Mouse (Mus musculus): ENCODE data around the gene Msln. TPM values are rescaled to one million over a fixed set of nuclear protein-coding genes. Genes with fewer than 3 reads are reported as not detected.

Msln gene
- total and polyA plus RNA-seq, 3 experiments: not detected

DNA sequence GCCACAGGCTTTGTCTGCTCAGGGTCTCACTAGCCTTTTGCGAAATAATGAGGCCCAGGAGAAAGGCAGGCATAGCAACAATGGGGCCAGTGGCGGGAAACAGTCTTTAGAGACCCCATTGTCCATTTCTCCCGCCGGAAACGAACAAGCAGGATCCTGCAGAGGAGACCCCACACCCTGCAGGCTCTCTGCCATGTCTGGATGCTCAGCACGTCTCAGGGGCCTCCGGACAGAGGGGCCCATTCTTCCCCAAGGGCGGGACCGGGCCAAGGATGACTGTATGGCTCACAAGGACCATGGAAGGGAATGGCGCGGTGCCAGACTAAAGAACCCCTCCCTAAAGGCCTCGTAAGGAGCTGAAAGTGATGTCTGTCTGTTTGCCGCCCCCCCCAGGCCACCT is 40.0 kb upstream of the Msln start:
- H3K79me2 ChIP-seq (replicated peaks; ENCODE audit: control insufficient read depth, extremely low read depth, insufficient read depth, poor library complexity, severe bottlenecking): 0 out of 2 replicates have a peak, but pooled peaks cover 3% of the 10 kb centered on the region
- no peak overlapping the region for H3K27ac ChIP-seq (ENCODE audit: insufficient read depth, low read depth)
- H3K4me1 ChIP-seq (ENCODE audit: control insufficient read depth in 1 of 2, insufficient read depth in 2 of 2): peaks cover 14 to 35% of the 10 kb centered on the region in 2 experiments
- peaks cover 2% of the 10 kb centered on the region for H3K9me3 ChIP-seq (replicated peaks; ENCODE audit: low read length)
- no peak for TF ChIP-seq MAFK (IDR thresholded peaks at IDR 0.05; ENCODE audit: insufficient replicate concordance, low read length)
- TF ChIP-seq MEF2A (IDR thresholded peaks at IDR 0.05; ENCODE audit: borderline replicate concordance, low read depth, low read length): no peak
- no peak for TF ChIP-seq EP300 (IDR thresholded peaks at IDR 0.05; ENCODE audit: low read length)
- no peak for TF ChIP-seq TBP (conservative IDR thresholded peaks at IDR 0.05; ENCODE audit: low read depth, low read length)
- no peak for TF ChIP-seq RCOR1 (conservative IDR thresholded peaks at IDR 0.05; ENCODE audit: low read depth, low read length)
- TF ChIP-seq NELFE (IDR thresholded peaks at IDR 0.05; ENCODE audit: low read depth, low read length): no peak
- no peak for TF ChIP-seq ZNF384 (IDR thresholded peaks at IDR 0.05; ENCODE audit: low read depth, low read length)
- no peak for TF ChIP-seq HCFC1 (IDR thresholded peaks at IDR 0.05; ENCODE audit: low read depth, low read length)
- no peak for TF ChIP-seq E2F4 (IDR thresholded peaks at IDR 0.05; ENCODE audit: insufficient replicate concordance, low read depth, low read length)
- TF ChIP-seq ZKSCAN1 (IDR thresholded peaks at IDR 0.05; ENCODE audit: borderline replicate concordance, low read depth, low read length): no peak
- no peak for TF ChIP-seq TCF12 (IDR thresholded peaks at IDR 0.05; ENCODE audit: low read depth, low read length)
- no peak for TF ChIP-seq BHLHE40 (IDR thresholded peaks at IDR 0.05; ENCODE audit: low read depth, low read length)
- no peak for TF ChIP-seq ZMIZ1 (IDR thresholded peaks at IDR 0.05; ENCODE audit: low read depth, low read length)
- no peak for TF ChIP-seq JUN (IDR thresholded peaks at IDR 0.05; ENCODE audit: insufficient read depth, low read depth, low read length)
- no peak for TF ChIP-seq UBTF (IDR thresholded peaks at IDR 0.05; ENCODE audit: low read depth, low read length)
- dilution Hi-C loops (cut with MboI; ENCODE audit: extremely low pct_ligation_motif_present, extremely low pct_unique_long_range_greater_than_20kb, low sequenced_read_pairs): no loop called here
- H3K4me2 ChIP-seq (ENCODE audit: insufficient read depth, low read depth, poor library complexity, severe bottlenecking): no peak overlapping the region
- DNase-seq (ENCODE audit: extremely low read depth): no peak
- in situ Hi-C loops (cut with MboI; ENCODE audit: low pct_ligation_motif_present, low pct_unique_long_range_greater_than_20kb, low sequenced_read_pairs): loop anchor here (10.0 kb wide), 1 partner anchor 59 kb away; the partner anchor contains the start of gene Mslnl
- peaks cover 4 to 23% of the 10 kb centered on the region in 2 experiments for H3K36me3 ChIP-seq (replicated peaks in 1 of 2; ENCODE audit: control insufficient read depth in 1 of 2, insufficient read depth in 1 of 2, low read length in 1 of 2)
- peaks cover 12% of the 10 kb centered on the region for H3K27me3 ChIP-seq (replicated peaks)
- H3K9ac ChIP-seq (ENCODE audit: insufficient read depth, low read depth): no peak overlapping the region
- no peak overlapping the region for H3K4me3 ChIP-seq (replicated peaks in 1 of 3; ENCODE audit: low read depth in 2 of 3, low read length in 2 of 3, poor library complexity in 1 of 3)

GRCm38 (mm10) chr17:25792615-25793014 is 38.4 kb upstream of the Msln start, which contains the start of gene Fam173a:
TSS of gene Fam173a (minus strand) at chr17:25792901.
- DNase-seq (ENCODE audit: extremely low read depth): peak; percentile 76
- no peak for TF ChIP-seq UBTF (IDR thresholded peaks at IDR 0.05; ENCODE audit: low read depth, low read length)
- no peak for TF ChIP-seq MAFK (IDR thresholded peaks at IDR 0.05; ENCODE audit: insufficient replicate concordance, low read length)
- peak; percentile 40; the same call in 1 of the 2 replicates for TF ChIP-seq MAX (IDR thresholded peaks at IDR 0.05; ENCODE audit: low read length)
- peak; percentile 76; the same call in 1 of the 2 replicates for TF ChIP-seq RCOR1 (conservative IDR thresholded peaks at IDR 0.05; ENCODE audit: low read depth, low read length)
- 0 out of 2 replicates have a peak, but pooled peaks have one; percentile 5 for TF ChIP-seq SIN3A (IDR thresholded peaks at IDR 0.05; ENCODE audit: low read length)
- no peak for TF ChIP-seq JUN (IDR thresholded peaks at IDR 0.05; ENCODE audit: insufficient read depth, low read depth, low read length)
- TF ChIP-seq IRF4 (IDR thresholded peaks at IDR 0.05; ENCODE audit: low read depth, low read length): peak; percentile 2; the same call in 1 of the 2 replicates
- TF ChIP-seq TCF12 (IDR thresholded peaks at IDR 0.05; ENCODE audit: low read depth, low read length): peak; percentile 22; the same call in 1 of the 2 replicates
- 0 out of 2 replicates have a peak, but pooled peaks have one; percentile 51 for TF ChIP-seq CHD1 (IDR thresholded peaks at IDR 0.05; ENCODE audit: low read depth, low read length)
- peak; percentile 8; the same call in 1 of the 2 replicates for TF ChIP-seq MXI1 (IDR thresholded peaks at IDR 0.05; ENCODE audit: low read depth, low read length)
- TF ChIP-seq ZMIZ1 (IDR thresholded peaks at IDR 0.05; ENCODE audit: low read depth, low read length): no peak; the same call in 1 of the 2 replicates
- TF ChIP-seq GABPA (IDR thresholded peaks at IDR 0.05; ENCODE audit: insufficient replicate concordance, low read depth, low read length): no peak
- TF ChIP-seq POLR2A (IDR thresholded peaks at IDR 0.05; ENCODE audit: low read depth, low read length): no peak
- TF ChIP-seq EP300 (IDR thresholded peaks at IDR 0.05; ENCODE audit: low read length): 0 out of 2 replicates have a peak, but pooled peaks have one; percentile 23
- no peak; the same call in 1 of the 2 replicates for TF ChIP-seq ELF1 (IDR thresholded peaks at IDR 0.05; ENCODE audit: low read depth, low read length)
- TF ChIP-seq CHD2 (IDR thresholded peaks at IDR 0.05; ENCODE audit: low read length): no peak; the same call in 1 of the 2 replicates
- no peak for TF ChIP-seq MEF2A (IDR thresholded peaks at IDR 0.05; ENCODE audit: borderline replicate concordance, low read depth, low read length)
- no peak for TF ChIP-seq SMC3 (IDR thresholded peaks at IDR 0.05; ENCODE audit: low read depth, low read length)
- TF ChIP-seq ETS1 (conservative IDR thresholded peaks at IDR 0.05; ENCODE audit: low read depth, low read length): no peak
- no peak for TF ChIP-seq CTCF (conservative IDR thresholded peaks at IDR 0.05 in 1 of 2, IDR thresholded peaks at IDR 0.05 in 1 of 2; ENCODE audit: low read depth in 2 of 2, low read length in 2 of 2)
- TF ChIP-seq RAD21 (IDR thresholded peaks at IDR 0.05; ENCODE audit: low read depth, low read length): no peak
- no peak for TF ChIP-seq NELFE (IDR thresholded peaks at IDR 0.05; ENCODE audit: low read depth, low read length)
- TF ChIP-seq ZNF384 (IDR thresholded peaks at IDR 0.05; ENCODE audit: low read depth, low read length): no peak
- no peak for TF ChIP-seq MYC (IDR thresholded peaks at IDR 0.05; ENCODE audit: low read depth, low read length)

More at GRCm38 (mm10) chr17:25792615-25793014, 38.4 kb upstream of the Msln start, which contains the start of gene Fam173a:
- in situ Hi-C loops (cut with MboI; ENCODE audit: low pct_ligation_motif_present, low pct_unique_long_range_greater_than_20kb, low sequenced_read_pairs) (loop anchor here (10.0 kb wide), 1 partner anchor 58 kb away; the partner anchor contains the start of gene Mslnl), dilution Hi-C loops (cut with MboI; ENCODE audit: extremely low pct_ligation_motif_present, extremely low pct_unique_long_range_greater_than_20kb, low sequenced_read_pairs) (no loop called here)
- Histone ChIP-seq H3K4me3 (replicated peaks in 1 of 3; ENCODE audit: low read depth in 2 of 3, low read length in 2 of 3, poor library complexity in 1 of 3) (peak within 1 kb of the TSS; percentile 67 to 83 (median 76)), H3K27ac (ENCODE audit: insufficient read depth, low read depth) (peak within 1 kb of the TSS; percentile 67), H3K9ac (ENCODE audit: insufficient read depth, low read depth) (peak within 1 kb of the TSS; percentile 42), H3K4me2 (ENCODE audit: insufficient read depth, low read depth, poor library complexity, severe bottlenecking) (peak within 1 kb of the TSS; percentile 71; the same call in 1 of the 2 replicates), H3K79me2 (replicated peaks; ENCODE audit: control insufficient read depth, extremely low read depth, insufficient read depth, poor library complexity, severe bottlenecking) (0 out of 2 replicates have a peak, but pooled peaks cover 3% of the 10 kb centered on the region), H3K4me1 (ENCODE audit: control insufficient read depth in 1 of 2, insufficient read depth in 2 of 2) (peaks cover 14 to 34% of the 10 kb centered on the region in 2 experiments), H3K27me3 (replicated peaks) (peaks cover 2% of the 10 kb centered on the region), H3K36me3 (replicated peaks in 1 of 2; ENCODE audit: control insufficient read depth in 1 of 2, insufficient read depth in 1 of 2, low read length in 1 of 2) (peaks cover 17 to 38% of the 10 kb centered on the region in 2 experiments), H3K9me3 (replicated peaks; ENCODE audit: low read length) (no peaks in the 10 kb centered on the region)

All from CH12.LX (cell line).